Mouse (Mus musculus): ENCODE data around the gene Olfr30. TPM values are rescaled to one million over a fixed set of nuclear protein-coding genes. Genes with fewer than 3 reads are reported as not detected.
"Not testable (repeated sequence)": the region's sequence is repeated elsewhere in the genome, so short reads cannot be mapped to it uniquely, and the experiment has no call there.

The Olfr30 gene
- total RNA-seq (2014; rRNA removed), result not detected in 2 replicates
- not detected in 2 replicates for polyA plus RNA-seq (2012; rRNA removed)

- no peak for DNase-seq (ENCODE audit: extremely low read depth, low read depth, low spot score)
- no peaks in the 10 kb centered on the region for H3K79me2 ChIP-seq (ENCODE audit: control insufficient read depth, insufficient read depth, low read length)
- no peak for TF ChIP-seq POLR2A (IDR thresholded peaks at IDR 0.05; ENCODE audit: extremely low read depth, insufficient read depth, low read length)
- no peak for TF ChIP-seq CTCF (IDR thresholded peaks at IDR 0.05; ENCODE audit: low read depth, low read length)
- no peaks in the 10 kb centered on the region for H3K27me3 ChIP-seq (ENCODE audit: control insufficient read depth, insufficient read depth, low read length)
- H3K4me1 ChIP-seq (ENCODE audit: control insufficient read depth, insufficient read depth, low read length), result no peaks in the 10 kb centered on the region
- H3K27ac ChIP-seq (replicated peaks; ENCODE audit: insufficient read depth, low read depth, low read length), result no peak within 1 kb of the TSS
- H3K4me3 ChIP-seq (ENCODE audit: insufficient read depth, low read depth, low read length), result no peak within 1 kb of the TSS
- H3K9ac ChIP-seq (ENCODE audit: low read depth, low read length), result no peak within 1 kb of the TSS
- no peaks in the 10 kb centered on the region for H3K36me3 ChIP-seq (ENCODE audit: control insufficient read depth, insufficient read depth, low read length)
Observed at GRCm38 (mm10) chr11:58462170-58462569, at the start of gene Olfr30. Gene Olfr30 (minus strand): TSS chr11:58462270.

- not testable (repeated sequence) for H3K27ac ChIP-seq (replicated peaks; ENCODE audit: insufficient read depth, low read depth, low read length); H3K4me3 ChIP-seq (ENCODE audit: insufficient read depth, low read depth, low read length); H3K79me2 ChIP-seq (ENCODE audit: control insufficient read depth, insufficient read depth, low read length); H3K9ac ChIP-seq (ENCODE audit: low read depth, low read length); H3K27me3 ChIP-seq (ENCODE audit: control insufficient read depth, insufficient read depth, low read length); H3K4me1 ChIP-seq (ENCODE audit: control insufficient read depth, insufficient read depth, low read length); H3K36me3 ChIP-seq (ENCODE audit: control insufficient read depth, insufficient read depth, low read length); DNase-seq (ENCODE audit: extremely low read depth, low read depth, low spot score)
- 81% methylated on average over 19 of the region's 19 CpGs for WGBS
Observed at GRCm38 (mm10) chr11:58509058-58509457, 47.0 kb upstream of the Olfr30 start.

- H3K79me2 ChIP-seq (ENCODE audit: control insufficient read depth, insufficient read depth, low read length); H3K36me3 ChIP-seq (ENCODE audit: control insufficient read depth, insufficient read depth, low read length); DNase-seq (ENCODE audit: extremely low read depth, low read depth, low spot score); H3K27me3 ChIP-seq (ENCODE audit: control insufficient read depth, insufficient read depth, low read length); H3K9ac ChIP-seq (ENCODE audit: low read depth, low read length); H3K4me3 ChIP-seq (ENCODE audit: insufficient read depth, low read depth, low read length); H3K4me1 ChIP-seq (ENCODE audit: control insufficient read depth, insufficient read depth, low read length); H3K27ac ChIP-seq (replicated peaks; ENCODE audit: insufficient read depth, low read depth, low read length): not testable (repeated sequence)
Observed at GRCm38 (mm10) chr11:58502472-58502871, 40.4 kb upstream of the Olfr30 start, which contains the start of gene Olfr331. Gene Olfr331 (minus strand): TSS chr11:58502572.

- no peak for DNase-seq (ENCODE audit: extremely low read depth, low read depth, low spot score)
Observed at GRCm38 (mm10) chr11:58499290-58499689, 37.2 kb upstream of the Olfr30 start.

GRCm38 (mm10) chr11:58498761-58499160 is 36.7 kb upstream of the Olfr30 start:
- H3K27ac ChIP-seq (replicated peaks; ENCODE audit: insufficient read depth, low read depth, low read length), result no peak overlapping the region
- H3K4me3 ChIP-seq (ENCODE audit: insufficient read depth, low read depth, low read length), result no peak overlapping the region
- H3K9ac ChIP-seq (ENCODE audit: low read depth, low read length), result no peak overlapping the region
- no peak for DNase-seq (ENCODE audit: extremely low read depth, low read depth, low spot score)
- no peaks in the 10 kb centered on the region for H3K27me3 ChIP-seq (ENCODE audit: control insufficient read depth, insufficient read depth, low read length)
- H3K4me1 ChIP-seq (ENCODE audit: control insufficient read depth, insufficient read depth, low read length), result no peaks in the 10 kb centered on the region
- H3K79me2 ChIP-seq (ENCODE audit: control insufficient read depth, insufficient read depth, low read length), result no peaks in the 10 kb centered on the region
- TF ChIP-seq CTCF (IDR thresholded peaks at IDR 0.05; ENCODE audit: low read depth, low read length), result no peak
- TF ChIP-seq POLR2A (IDR thresholded peaks at IDR 0.05; ENCODE audit: extremely low read depth, insufficient read depth, low read length), result no peak
- no peaks in the 10 kb centered on the region for H3K36me3 ChIP-seq (ENCODE audit: control insufficient read depth, insufficient read depth, low read length)
- 87% methylated on average over 9 of the region's 9 CpGs for WGBS

More at GRCm38 (mm10) chr11:58499290-58499689, 37.2 kb upstream of the Olfr30 start:
- no peak overlapping the region for H3K9ac ChIP-seq (ENCODE audit: low read depth, low read length)
- no peaks in the 10 kb centered on the region for H3K27me3 ChIP-seq (ENCODE audit: control insufficient read depth, insufficient read depth, low read length)
- no peak overlapping the region for H3K27ac ChIP-seq (replicated peaks; ENCODE audit: insufficient read depth, low read depth, low read length)
- H3K36me3 ChIP-seq (ENCODE audit: control insufficient read depth, insufficient read depth, low read length), result no peaks in the 10 kb centered on the region
- 51% methylated on average over 3 of the region's 3 CpGs for WGBS
- H3K79me2 ChIP-seq (ENCODE audit: control insufficient read depth, insufficient read depth, low read length), result no peaks in the 10 kb centered on the region
- no peak overlapping the region for H3K4me3 ChIP-seq (ENCODE audit: insufficient read depth, low read depth, low read length)
- H3K4me1 ChIP-seq (ENCODE audit: control insufficient read depth, insufficient read depth, low read length), result no peaks in the 10 kb centered on the region
- TF ChIP-seq POLR2A (IDR thresholded peaks at IDR 0.05; ENCODE audit: extremely low read depth, insufficient read depth, low read length), result no peak

GRCm38 (mm10) chr11:58492455-58492854 is 30.4 kb upstream of the Olfr30 start, which contains the start of gene Olfr332:
Gene Olfr332 (minus strand): TSS chr11:58492555.
- Histone ChIP-seq H3K9ac (ENCODE audit: low read depth, low read length) (no peak within 1 kb of the TSS), H3K27me3 (ENCODE audit: control insufficient read depth, insufficient read depth, low read length) (peaks cover 2% of the 10 kb centered on the region; the same call in 1 of the 2 replicates), H3K27ac (replicated peaks; ENCODE audit: insufficient read depth, low read depth, low read length) (no peak within 1 kb of the TSS), H3K4me3 (ENCODE audit: insufficient read depth, low read depth, low read length) (no peak within 1 kb of the TSS), H3K4me1 (ENCODE audit: control insufficient read depth, insufficient read depth, low read length) (no peaks in the 10 kb centered on the region), H3K79me2 (ENCODE audit: control insufficient read depth, insufficient read depth, low read length) (no peaks in the 10 kb centered on the region), H3K36me3 (ENCODE audit: control insufficient read depth, insufficient read depth, low read length) (no peaks in the 10 kb centered on the region)
- DNase-seq (ENCODE audit: extremely low read depth, low read depth, low spot score), result no peak
- WGBS, result 83% methylated on average over 2 of the region's 2 CpGs
- TF ChIP-seq POLR2A (IDR thresholded peaks at IDR 0.05; ENCODE audit: extremely low read depth, insufficient read depth, low read length) (no peak), CTCF (IDR thresholded peaks at IDR 0.05; ENCODE audit: low read depth, low read length) (no peak)
